ENCODE assay signal across 19 mouse cellular contexts in the genomic region with DNA sequence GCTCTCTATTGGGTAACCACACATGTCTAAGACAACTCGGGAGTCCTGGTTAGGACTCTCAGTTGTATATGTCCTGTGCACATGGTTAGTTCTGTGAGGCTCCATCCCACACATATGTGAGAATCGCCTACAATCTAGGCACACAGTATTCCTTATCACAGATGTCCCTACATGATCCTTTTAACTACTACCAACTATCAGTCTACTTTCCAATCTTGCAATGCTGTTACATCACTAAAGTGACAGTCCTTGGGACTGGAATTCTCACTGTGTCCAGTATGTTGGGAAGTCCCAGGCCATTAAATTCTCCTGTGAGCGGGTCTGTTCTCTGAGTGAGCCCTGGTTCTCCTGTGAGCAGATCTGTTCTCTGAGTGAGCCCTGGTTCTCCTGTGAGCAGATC. TPM values are rescaled to one million over a fixed set of nuclear protein-coding genes. Genes with fewer than 3 reads are reported as not detected.
"Had no signal": no experiment of that assay in that cellular context is flagged by ENCODE, and none has a peak within 500 bp of the region (broad histone marks: within the 10 kb centered on the region; RNA-seq: fewer than 3 reads in every experiment).

No protein-coding gene starts in this region.

- H3K9ac ChIP-seq: liver, embryonic 15.5 days; lung, embryonic 15.5 days; neural tube, embryonic 13.5 days; stomach, embryonic 15.5 days had no signal

- ATAC-seq: intestine, postnatal 0 days had no signal

- H3K27me3 ChIP-seq: liver, embryonic 15.5 days; lung, embryonic 15.5 days; megakaryocyte, embryonic 14.5 days; neural tube, embryonic 13.5 days; stomach, embryonic 15.5 days had no signal

- H3K4me2 ChIP-seq: liver, embryonic 15.5 days; lung, embryonic 15.5 days; neural tube, embryonic 13.5 days; stomach, embryonic 15.5 days had no signal

- H3K4me3 ChIP-seq: layer of hippocampus, adult 2 months; liver, embryonic 15.5 days; lung, embryonic 15.5 days; megakaryocyte, embryonic 14.5 days; midbrain, embryonic 10.5 days; neural tube, embryonic 13.5 days; stomach, embryonic 15.5 days had no signal

- DNase-seq: kidney, adult 9 months; layer of hippocampus, adult 9-11 months; lung, adult 18-20 months; lung, postnatal 36 days; retina, postnatal 1 day; right cerebral cortex, postnatal 25 days; spleen, adult 18-20 months; thymus, postnatal 25 days had no signal

- H3K36me3 ChIP-seq: lung, embryonic 15.5 days; stomach, embryonic 15.5 days had no signal

- H3K27ac ChIP-seq: layer of hippocampus, adult 2 months; liver, embryonic 15.5 days; lung, embryonic 15.5 days; midbrain, embryonic 10.5 days; neural tube, embryonic 13.5 days; stomach, embryonic 15.5 days had no signal

- H3K9me3 ChIP-seq: liver, embryonic 15.5 days; lung, embryonic 15.5 days; midbrain, embryonic 10.5 days; neural tube, embryonic 13.5 days; stomach, embryonic 15.5 days had no signal

RNA-seq across cellular contexts. Expression of gene Zfp750, which starts 34.3 kb away (rescaled TPM):
- total RNA-seq: left cerebral cortex, adult 18-20 months; left cerebral cortex, postnatal 10 days; neutrophil, adult 5-6 weeks had no signal
